Mouse (Mus musculus) lung, postnatal 36 days (tissue): ENCODE data around the gene Vmn1r91.
"Not testable (repeated sequence)": the region's sequence is repeated elsewhere in the genome, so short reads cannot be mapped to it uniquely, and the experiment has no call there.

Source experiments
- DNase-seq: peaks from one replicate; pipeline ENCODE4 v3.0.0; 2022; ENCODE audit warnings: mixed read lengths

Gene Vmn1r91

DNA sequence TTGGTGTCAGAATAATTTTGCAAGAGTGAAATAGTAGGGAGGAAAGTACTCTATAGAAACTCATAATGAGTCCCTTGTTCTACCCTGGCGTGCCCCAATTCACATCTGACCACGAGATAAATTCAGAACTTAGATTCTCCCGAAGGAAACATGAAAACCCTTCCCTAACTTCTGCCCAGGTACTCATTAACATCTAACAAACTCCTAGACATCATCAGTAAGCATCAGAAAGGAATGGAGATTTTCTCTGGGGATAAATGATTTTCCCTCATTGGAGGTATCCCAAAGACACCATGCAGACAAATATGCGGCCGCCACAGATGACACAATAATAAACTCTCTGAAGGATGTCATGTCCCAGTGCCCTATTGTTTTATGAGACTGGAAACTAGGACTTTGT is at the start of gene Vmn1r91:
Gene Vmn1r91 (plus strand): TSS at position 301 of the 400 bp plus-strand sequence.
- not testable (repeated sequence) for DNase-seq

DNA sequence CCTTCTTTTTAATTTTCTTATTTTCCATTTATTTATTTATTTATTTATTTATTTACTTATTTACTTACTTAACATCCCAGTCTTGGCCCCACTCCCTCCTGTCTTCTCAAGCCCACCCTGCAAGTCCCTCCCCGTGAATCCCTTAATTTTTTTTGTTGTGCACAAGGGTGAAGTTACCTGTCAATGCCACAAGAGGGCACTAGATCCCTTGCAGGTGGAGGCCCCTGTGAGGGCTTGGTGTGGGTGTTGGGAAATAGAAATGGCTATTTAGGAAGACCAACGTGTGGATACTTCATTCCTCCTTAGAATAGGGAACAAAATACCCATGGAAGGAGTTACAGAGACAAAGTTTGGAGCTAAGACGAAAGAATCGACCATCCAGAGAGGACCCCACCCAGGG is 35.4 kb upstream of the Vmn1r91 start:
- not testable (repeated sequence) for DNase-seq

GRCm38 (mm10) chr7:20078118-20078517 is 21.4 kb upstream of the Vmn1r91 start:
- not testable (repeated sequence) for DNase-seq

DNA sequence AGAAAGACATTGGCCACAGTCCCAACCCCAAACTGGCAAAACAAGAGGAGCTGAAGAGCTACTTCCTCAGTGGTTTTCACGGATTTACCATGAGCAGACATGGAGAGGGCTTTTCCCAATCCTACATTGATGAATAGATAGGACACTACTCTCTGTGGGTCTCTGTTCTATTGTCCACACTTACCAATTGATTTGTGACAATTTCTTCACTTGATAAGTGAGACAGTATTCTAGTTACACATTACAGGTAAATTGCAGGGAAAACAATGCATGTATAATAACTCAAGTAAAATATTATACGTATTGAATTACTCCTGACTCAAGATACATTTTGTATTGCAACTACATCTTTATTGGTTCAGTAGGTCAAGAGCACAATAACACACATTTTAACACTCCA is 23.0 kb downstream of the Vmn1r91 start, which contains the start of gene Gm16442:
Gene Gm16442 (minus strand): TSS at position 101 of the 400 bp plus-strand sequence.
- not testable (repeated sequence) for DNase-seq

DNA sequence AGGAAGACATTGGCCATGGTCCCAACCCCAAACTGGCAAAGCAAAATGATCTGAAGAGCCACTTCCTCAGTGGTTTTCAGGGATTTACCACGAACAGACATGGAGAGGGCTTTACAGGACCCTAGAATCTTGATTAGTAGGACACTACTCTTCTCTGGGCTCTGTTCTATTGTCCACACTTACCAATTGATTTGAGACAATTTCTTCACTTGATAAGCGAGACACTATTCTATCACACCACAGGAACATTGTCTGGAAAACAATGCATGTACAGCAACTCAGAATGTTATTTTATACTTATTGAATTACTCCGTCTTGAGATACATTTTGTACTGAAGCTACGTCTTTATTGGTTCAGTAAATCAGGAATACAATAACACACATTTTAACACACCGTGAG is 39.5 kb downstream of the Vmn1r91 start, which contains the start of gene Vmn1r93:
Gene Vmn1r93 (minus strand): TSS at position 101 of the 400 bp plus-strand sequence.
- DNase-seq: not testable (repeated sequence)
